Mouse (Mus musculus): Measurements from ENCODE around the gene H2al2a.
"Not testable (repeated sequence)": the region's sequence is repeated elsewhere in the genome, so short reads cannot be mapped to it uniquely, and the experiment has no call there.

Gene H2al2a

DNA sequence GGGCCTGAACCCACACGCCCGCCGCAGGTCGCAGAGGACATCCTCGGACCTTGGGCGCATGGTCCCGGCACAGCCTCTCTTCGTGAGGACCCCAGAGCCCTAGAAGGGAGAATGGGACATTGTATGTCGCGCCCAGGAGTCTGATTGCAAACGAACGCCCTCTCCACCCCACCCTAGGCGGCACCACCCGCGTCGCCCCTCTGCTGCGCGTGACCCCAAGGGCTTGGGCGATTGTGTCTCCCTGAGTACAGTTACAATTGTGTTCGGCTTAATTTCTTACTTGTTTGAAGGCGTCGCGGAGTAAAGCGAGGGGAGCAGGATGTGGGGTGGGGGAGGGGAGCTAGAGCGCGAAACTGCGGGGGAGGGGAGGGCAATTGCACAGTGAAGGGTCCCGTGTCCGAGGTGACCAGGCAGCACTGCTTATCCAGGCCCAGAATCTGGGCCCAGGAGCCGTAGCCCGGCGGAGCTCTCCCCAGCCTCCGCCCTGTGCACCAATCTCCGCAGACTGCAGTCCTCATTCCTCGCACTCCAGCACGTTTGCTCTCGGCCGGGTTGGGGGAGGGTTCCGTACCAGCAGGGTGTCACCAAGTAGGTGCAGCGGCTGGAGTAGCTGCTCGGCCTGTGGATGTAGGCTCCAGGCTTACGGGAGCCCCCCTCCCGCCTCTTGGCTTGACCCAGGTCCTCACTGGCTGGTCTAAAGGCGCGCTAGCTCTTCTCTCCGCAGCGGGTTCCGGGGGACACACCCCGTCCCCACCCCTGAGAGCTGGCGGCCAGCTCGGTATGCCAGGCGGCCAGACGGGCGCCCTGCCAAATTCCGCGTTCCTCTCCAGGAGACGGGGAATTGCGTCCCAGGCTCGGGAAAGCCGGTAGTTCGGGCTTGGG lies 31.6 kb upstream of the H2al2a start:
- in situ Hi-C loops (cut with MboI, MseI): loop anchor here (10.0 kb wide), 1 partner anchor 656 kb away; no protein-coding TSS in a partner anchor

DNA sequence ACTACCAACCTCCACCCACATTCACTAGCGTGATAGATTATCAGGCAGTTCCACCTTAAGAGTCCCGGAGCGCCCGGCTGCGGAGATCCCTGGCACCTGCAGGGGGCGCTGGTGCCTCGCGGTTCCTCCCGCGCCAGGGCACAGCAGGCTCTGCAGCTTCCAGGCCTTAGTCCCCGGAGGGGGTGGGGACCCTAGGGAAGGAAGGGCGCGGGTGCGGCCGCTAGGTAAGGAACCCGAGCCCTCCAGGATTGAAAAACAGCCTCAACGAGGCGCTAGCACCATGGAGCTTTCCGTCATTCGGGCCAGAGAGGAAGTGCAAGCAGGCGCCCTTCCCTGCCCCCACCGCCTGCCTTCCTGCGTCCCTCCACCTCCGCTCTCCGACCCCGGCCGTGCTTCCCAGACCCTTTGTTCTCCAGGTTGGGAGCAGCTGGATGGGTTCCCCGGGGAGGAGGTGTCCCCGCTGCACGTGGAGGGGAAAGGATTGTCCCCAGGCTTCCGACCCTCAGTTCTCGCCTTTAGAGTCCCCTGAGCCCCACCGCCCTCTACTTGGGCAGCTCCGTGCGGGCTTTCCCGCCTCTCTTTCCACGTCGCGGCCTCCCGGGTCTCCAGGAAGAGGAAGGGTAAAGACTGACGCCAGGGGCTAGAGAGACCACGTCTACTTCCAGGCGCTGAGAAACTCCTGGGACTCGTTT lies 30.8 kb upstream of the H2al2a start:
- in situ Hi-C loops (cut with MboI, MseI): loop anchor here (10.0 kb wide), 1 partner anchor 657 kb away; no protein-coding TSS in a partner anchor

DNA sequence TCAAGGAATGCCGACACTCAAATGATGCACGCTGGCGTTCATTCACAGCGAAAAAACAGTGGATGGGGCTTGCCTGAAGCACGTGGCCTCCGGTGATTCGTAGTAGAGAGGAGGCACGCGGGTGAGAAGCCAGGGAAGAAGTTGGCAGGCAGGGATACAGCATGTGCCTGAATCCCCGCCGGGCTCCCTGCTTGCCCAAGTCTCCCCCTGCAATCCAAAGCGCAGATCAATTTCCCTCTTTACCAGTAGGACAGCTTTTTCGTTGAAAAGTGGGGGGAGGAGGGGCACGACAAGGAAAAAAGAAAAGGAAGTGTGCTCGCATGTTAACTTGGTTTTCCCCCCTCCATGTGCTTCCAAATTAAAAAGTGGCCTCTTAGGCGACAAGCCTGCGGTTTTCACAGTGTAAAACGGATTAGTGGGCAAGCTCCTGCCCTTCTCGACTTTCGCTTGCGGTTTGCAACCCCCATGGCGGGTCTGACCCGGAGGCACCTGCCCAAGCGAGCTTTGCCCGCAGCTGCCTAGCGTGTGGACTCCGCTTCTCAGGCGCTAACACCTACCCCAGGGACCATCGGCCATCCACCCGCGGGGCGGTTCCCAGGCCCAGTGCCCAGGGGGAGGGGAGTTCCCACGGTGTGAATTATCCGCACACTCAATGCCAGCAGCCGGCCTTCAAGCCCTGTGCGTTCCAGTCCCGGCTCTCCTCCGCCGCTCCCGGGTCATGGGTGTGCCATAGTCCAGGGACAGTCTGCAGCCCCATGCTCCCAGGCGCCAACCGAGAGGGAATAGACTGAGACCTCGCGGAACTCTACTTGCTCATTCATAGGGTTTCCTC lies 29.6 kb upstream of the H2al2a start:
- in situ Hi-C loops (cut with MboI, MseI): loop anchor here (10.0 kb wide), 1 partner anchor 658 kb away; no protein-coding TSS in a partner anchor

DNA sequence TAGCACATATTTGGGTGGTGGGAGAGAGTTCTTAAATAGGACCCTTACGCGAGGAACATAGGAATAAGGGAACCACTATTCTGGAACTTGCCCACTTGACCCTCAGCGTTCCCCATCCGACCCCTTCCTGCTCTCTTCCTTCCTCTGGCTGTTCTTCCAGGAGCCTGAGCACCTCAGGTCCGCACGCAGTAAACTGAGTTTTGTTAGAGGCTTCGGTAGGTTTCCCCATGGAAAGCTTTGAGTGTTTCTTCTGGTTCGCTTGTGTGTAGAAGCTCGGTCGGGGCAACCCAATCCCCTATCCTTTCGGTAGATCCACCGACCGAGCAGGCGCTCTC lies 29.0 kb upstream of the H2al2a start:
- in situ Hi-C loops (cut with MboI, MseI): loop anchor here (10.0 kb wide), 1 partner anchor 659 kb away; no protein-coding TSS in a partner anchor

DNA sequence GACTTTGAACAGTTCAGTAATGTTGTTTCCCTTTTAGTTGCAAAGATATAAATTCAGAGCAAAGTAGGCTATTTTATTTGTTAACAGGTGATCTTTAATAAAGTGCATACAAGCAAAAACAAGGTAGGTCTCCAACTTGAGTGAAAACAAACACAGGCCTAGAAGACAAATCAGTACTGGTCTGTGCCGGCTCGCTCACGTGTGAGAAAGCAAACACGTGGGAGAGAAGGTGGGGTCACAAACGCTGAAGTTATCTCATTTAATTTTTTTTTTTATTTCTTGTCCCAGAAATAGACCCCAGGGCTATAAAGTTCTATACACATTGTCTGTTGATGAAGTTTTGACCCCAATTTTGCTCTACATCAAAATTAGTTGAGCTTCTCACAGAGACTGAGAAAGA lies 28.4 kb upstream of the H2al2a start:
- in situ Hi-C loops (cut with MboI, MseI): loop anchor here (10.0 kb wide), 1 partner anchor 660 kb away; no protein-coding TSS in a partner anchor

DNA sequence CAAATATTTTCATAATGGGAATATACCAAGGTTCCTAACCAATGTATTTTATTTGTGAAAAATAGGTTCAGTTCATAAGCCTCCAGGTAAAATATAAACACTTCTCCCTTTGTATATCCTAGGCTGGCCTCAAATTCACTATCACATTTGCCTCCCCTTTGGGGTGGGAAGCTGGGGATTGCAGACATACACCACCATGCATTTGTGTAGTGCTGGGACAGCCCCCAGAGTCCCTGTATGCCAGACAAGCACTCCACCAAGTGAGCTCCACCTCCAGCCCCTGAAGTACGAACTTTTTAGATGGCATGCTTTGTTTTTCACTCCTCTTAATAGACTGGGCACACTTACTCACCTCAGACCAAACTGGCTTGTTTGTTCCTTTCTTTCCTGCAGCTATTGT lies 26.1 kb upstream of the H2al2a start:
- in situ Hi-C loops (cut with MboI, MseI): loop anchor here (10.0 kb wide), 1 partner anchor 662 kb away; no protein-coding TSS in a partner anchor

DNA sequence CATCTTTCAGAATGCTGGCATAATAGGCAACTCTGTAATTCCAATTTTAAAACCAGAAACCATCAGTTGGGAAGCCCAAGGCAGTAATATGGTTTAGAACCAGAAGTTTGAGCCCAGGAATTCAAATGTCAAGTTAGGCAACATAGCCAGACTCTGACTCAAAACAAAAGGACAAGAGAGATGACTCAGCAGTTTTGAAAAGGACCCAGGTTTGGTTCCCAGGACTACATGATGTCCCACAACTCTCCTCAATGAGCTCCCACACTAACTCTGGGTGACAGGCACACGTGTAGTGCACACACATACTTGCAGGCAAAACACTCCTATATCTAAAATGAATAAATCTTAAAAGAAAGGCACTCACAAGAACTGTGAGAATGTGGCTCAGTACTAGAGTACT lies 22.4 kb upstream of the H2al2a start:
- in situ Hi-C loops (cut with MboI, MseI): no loop called here

- in situ Hi-C loops (cut with MboI, MseI): no loop called here
Measured at GRCm38 (mm10) chr2:18017321-18017720, 20.6 kb upstream of the H2al2a start.

DNA sequence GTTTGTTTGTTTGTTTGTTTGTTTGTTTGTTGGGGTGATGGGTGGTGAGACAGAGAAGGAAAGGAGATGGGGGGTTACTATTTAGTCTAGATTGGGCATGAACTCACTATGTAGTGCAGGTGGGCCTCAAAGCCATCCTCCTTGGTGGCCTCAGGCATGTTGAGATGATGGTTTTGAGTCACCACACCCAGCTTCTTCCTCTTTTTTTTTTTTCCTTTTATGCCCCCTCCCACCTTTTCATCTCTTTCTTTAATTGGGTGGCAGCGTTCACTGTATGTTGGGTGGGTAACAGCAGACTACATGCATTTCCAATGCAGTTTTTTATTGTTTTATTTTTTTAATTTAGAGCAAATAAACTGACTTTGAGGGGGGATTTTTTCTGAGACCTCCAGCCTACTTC lies 19.9 kb upstream of the H2al2a start:
- in situ Hi-C loops (cut with MboI, MseI): no loop called here

DNA sequence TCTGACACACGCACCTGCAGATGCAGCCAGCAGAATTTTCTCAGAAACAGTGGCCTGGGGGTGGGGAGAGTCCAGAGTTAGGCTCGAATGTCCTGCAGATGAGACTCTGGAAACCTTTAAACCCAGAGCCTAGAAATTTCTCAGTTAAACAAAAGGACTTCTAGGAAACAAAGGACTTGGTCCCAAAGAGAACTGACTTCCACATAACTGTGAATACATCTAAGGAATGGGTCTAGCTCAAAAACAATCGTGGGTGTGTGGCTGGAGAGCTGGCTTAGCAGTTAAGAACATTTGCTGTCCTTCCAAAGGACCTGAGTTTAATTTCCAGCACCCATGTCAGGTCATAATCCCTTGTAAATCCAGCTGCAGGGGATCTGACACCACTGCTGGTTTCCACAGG lies 18.8 kb upstream of the H2al2a start:
- in situ Hi-C loops (cut with MboI, MseI): no loop called here

DNA sequence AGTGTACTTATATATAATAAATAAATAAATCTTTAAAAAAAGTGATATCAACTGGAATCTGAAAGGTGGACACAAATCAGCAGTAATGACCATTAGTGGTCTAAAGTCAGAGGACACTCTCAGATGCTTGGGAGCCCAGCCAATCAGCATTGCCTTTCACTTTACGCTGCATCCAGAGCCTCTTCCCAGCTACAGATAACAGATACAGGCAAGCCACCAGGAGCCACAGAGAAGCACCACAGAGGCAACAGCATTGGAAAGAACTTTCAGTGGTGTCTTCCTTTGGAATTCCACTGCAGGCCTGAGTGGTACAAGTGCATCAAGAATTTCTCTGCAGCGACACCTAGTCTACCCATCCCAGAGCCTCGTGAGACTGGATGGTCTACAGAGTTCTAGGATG lies 16.1 kb upstream of the H2al2a start:
- in situ Hi-C loops (cut with MboI, MseI): loop anchor here (5.0 kb wide), 1 partner anchor 56 kb away; no protein-coding TSS in a partner anchor

- in situ Hi-C loops (cut with MboI, MseI): loop anchor here (5.0 kb wide), 1 partner anchor 54 kb away; no protein-coding TSS in a partner anchor
Measured at GRCm38 (mm10) chr2:18011226-18011625, 14.5 kb upstream of the H2al2a start.

DNA sequence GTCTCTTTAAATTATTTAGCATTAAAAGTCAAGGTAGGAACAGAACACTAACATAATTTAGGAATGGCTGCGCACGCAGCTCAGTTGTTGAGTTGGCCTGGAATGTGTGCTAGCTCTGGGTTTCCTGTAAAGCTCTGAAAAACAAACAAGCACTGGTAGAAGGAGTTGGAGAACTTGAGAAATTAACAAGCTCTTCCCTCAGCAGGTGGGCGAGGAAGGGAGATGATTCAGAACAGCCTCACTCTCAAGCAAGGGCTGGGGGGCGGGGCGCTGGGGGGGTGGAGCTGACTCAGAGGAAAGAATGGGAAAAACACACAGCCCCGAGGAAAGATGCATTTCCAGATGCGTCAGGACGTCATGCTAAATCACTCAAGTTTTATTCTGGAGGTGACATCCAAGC lies 8.4 kb upstream of the H2al2a start:
- in situ Hi-C loops (cut with MboI, MseI): no loop called here

- in situ Hi-C loops (cut with MboI, MseI): no loop called here
Measured at GRCm38 (mm10) chr2:18004286-18004685, 7.5 kb upstream of the H2al2a start.

DNA sequence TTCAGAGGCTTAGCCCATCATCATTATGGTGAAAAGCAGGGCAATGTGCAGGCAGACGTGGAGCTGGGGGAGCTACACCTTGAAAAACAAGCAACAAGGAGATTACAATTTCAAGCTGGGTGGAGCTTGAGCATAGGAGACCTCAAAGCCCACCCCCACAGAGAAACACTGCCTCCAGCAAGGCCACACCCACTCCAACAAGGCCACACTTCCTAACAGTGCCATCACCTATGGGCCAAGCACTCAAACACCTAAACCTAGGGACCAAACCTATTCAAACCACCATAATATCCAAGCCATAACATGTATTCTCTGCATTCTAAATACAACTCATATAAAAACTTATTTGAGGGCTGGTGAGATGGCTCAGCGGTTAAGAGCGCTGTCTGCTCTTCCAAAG lies 5.5 kb upstream of the H2al2a start:
- in situ Hi-C loops (cut with MboI, MseI): no loop called here

DNA sequence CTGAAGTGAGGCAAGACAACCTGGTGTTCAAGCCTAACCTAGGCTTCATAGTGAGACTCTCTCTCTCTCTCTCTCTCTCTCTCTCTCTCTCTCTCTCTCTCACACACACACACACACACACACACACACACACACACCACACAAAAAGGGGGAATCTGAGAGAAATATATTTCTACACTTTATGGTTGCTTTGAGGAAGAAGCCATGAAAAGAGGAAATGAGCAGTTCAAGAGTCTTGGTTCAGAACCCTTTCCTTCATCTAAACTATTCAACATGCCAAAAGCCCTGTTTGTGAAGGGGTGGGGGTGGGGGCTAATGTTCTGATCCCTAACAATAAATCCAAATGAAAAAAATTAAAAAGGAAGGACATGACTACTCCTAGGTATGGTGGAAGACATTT lies 7.2 kb downstream of the H2al2a start:
- in situ Hi-C loops (cut with MboI, MseI): no loop called here

GRCm38 (mm10) chr2:17989115-17989514 lies 7.6 kb downstream of the H2al2a start:
- in situ Hi-C loops (cut with MboI, MseI): no loop called here

DNA sequence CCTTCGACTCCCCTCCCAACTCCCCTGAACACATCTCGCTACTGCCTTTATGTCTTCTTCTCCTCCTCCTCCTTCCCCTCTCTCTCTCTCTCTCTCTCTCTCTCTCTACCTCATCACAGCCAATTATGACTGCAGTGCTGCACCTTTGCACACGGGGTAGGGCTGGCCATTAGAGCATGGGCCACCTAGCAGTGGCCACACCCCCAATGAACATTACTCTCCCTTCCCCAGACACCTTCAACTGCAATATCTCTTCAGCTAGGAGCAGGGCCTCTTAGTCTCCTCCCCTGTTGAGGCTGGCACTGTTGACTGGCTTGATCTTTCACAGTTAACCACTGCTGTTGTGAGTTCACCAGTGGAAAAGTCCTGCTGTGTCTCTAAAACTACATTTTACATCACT lies 10.1 kb downstream of the H2al2a start:
- in situ Hi-C loops (cut with MboI, MseI): no loop called here

DNA sequence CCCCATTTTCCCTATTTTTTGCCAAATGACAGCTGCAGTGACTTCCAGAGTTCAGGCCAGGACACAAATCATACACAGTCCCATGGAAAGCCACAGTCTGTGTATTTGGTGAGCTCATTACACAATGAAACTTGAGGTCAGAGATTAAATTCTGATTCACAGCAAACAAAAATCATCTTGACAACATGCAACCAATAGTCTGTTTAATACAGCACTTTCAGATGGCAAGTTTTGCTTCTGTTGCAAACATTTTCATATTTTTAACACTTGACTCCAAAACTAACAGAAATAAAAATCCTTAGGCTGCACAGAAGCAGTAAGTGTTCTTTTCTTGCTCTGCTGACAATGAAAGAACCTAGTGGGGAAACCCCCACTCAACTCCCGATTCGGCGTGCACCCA lies 12.0 kb downstream of the H2al2a start:
- in situ Hi-C loops (cut with MboI, MseI): no loop called here

DNA sequence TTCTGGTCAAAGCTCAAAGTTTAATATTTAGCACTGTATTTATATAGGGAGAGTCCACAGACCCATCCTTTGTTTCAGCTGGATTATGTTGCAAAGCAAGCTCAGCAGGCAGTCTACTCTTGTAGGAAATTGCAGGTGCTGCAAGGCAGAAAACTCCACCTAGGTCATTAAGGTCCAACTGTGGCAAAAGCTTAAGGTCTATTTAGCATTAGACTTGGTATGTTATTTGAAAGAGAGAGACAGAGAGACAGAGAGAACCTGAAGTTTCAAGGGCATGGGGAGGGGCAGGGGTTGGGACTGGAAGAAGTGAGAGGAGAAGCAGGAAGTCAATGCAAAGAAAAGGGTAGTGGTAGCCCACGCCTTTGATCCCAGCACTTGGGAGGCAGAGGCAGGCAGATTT lies 14.0 kb downstream of the H2al2a start:
- in situ Hi-C loops (cut with MboI, MseI): no loop called here

- in situ Hi-C loops (cut with MboI, MseI): no loop called here
Measured at GRCm38 (mm10) chr2:17978706-17979105, 18.1 kb downstream of the H2al2a start.

- in situ Hi-C loops (cut with MboI, MseI): not testable (repeated sequence)
Measured at GRCm38 (mm10) chr2:17978251-17978650, 18.5 kb downstream of the H2al2a start.

All from T-helper 1 cell (primary cell).